Mouse (Mus musculus): ENCODE measurements around the gene Aff1.
A peak's percentile ranks its signal among the peaks of the same experiment; 100 is the strongest.

Gene Aff1

DNA sequence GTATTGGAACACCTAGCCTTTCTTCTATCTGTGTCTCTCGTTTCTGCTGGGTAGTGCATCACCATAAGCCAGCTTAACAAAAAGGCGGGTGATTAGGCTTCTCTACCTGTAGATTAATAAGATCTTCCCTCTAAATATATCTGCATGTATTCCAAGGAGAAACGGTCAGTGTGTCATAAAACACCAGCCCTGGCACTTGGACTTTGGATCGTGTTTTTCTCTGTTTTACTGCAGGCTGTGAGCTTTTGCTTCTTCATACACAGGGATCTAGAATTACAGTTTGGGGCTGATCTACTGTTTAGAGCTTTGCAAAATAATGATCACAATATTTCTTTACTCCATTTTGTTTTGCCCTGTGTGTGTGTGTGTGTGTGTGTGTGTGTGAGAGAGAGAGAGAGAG is 84.7 kb downstream of the Aff1 start:
- DNase-seq = no peak

DNA sequence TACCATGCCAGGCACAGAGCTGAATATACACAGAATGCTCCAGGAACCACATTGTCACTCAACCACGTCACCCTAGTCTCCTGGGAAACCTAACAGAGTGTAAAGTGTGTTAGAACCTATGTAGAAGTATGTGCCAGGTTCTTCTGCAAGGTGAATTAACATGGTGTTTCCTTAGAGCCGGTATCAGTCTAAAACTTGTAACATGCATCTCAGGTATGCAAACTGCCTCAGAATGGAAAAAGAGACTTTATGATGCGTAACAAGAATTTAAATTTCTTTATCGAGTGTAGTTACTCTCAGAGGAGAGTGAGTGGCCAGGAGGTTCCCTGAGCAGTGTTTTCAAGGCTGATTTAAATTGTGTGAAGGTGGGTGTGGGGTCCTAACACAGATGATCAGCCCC is 85.3 kb downstream of the Aff1 start:
- DNase-seq = no peak

DNA sequence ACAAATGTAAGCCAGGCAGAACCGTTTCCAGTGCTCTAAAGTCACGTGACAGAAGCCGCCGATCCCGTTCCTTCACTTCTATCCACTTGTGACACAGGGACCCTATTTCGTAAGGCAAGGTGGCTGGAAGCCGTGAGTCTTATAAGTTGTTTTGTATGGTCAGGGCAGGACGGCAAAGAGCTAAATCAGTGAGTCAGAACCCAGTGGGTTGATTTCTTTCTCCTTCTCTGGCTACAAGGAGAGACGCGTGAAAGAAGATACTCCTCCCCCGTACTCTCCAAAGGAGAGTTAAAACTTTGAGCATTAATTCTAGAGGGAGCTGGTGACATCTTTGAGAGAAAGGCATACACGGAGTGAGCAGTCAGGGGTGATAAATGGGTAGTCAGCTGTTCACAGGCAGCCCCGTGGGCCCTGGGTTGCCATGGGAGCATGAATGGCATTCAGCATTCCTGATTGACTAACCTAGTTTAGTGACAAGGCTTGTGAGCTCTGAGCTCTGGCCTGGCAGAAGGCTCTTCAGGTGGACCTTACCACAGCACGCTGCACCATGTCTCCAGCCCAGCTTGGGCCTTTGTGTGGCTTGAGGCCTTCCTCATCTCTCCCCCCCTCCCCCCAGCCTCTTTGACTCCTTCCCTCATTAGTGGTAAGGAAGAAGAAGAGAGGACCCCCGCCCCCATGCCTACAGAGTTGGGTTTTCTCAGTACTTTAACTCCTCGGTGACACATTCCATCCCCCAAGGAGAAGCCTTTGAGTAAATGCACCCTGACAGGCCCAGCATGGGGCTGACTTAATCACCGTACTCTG is 86.3 kb downstream of the Aff1 start:
- peak; percentile 94 for DNase-seq

DNA sequence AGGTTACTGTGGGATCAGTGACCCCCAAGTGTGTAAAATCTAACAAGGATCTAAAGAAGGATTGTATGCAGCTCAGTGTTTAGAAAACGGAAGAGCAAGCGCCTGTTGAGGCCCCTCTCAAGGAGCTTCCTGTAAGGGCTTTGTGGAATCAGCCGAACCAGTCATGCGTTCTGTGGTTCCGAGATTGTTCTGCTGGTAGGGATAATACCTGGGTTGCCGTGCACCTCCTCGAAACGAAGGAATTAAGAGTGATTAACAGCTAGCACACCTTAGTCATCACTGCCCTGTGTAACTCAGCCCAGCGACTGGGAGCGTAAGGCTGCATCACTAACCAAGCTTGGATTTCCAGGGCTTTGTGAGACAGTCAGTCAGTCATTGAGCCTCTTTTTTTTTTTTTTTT is 87.7 kb downstream of the Aff1 start:
- DNase-seq = no peak

DNA sequence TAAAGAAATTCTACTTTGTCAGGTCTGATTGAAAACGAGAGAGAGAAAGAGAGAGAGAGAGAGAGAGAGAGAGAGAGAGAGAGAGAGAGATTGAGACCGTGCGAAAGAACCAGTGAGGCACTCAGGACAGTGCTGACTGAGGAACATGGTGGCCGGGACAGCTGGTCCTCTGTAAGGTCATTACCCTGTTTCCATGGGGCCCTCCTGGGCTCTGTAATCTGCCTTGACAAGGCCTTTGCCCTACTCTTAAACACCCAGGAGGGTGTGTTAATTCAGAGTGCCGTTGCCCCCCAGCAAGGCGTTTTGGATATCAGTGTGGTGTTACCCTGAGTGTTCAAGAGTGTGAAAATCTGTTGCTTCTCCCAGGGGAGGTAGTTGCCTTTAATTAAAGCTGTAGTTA is 88.1 kb downstream of the Aff1 start:
- no peak for DNase-seq

DNA sequence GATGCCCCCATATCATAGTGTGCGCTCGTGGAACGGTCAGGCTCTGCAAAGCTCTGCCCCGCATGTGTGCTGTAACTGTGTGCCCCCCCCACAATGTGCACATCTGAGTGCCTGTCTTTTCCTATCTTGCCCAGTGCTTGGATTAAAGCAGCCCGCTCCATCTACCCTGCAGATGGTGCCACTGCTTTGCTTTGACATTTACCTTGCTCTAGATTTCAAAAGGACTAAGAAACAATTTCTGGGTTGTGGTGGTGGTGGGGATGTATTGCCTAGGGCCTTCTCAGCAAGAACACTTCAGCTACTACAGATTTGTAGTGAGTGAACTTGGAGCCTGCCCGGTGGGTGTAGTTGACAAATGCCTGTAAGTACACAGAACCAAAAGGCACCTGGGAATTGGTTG is 88.7 kb downstream of the Aff1 start:
- DNase-seq = no peak

DNA sequence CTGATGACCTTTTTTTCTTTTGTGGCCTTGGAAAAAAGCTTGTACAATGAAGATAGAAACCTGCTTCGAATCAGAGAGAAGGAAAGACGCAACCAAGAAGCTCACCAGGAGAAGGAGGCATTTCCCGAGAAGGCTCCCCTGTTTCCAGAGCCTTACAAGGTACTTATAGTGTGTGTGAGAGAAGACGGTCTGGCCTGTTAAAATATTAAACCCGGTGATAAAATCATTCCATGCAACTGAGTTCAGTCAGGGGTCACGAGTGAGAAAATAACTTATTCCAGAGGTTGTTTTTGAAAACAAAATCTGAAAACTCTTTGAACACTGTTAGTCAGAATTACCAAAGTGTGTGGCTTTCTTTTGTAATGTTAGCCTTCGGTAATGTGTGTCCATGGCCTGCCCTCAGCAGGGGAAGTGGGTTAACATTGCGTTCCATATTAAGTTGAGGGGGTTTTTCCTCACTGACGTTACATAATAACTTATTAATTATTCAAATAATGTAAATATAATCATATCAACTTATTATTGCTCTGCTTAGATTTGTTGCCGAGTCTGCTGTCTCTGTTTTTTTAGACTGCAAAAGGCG is 91.0 kb downstream of the Aff1 start:
- no peak for DNase-seq

DNA sequence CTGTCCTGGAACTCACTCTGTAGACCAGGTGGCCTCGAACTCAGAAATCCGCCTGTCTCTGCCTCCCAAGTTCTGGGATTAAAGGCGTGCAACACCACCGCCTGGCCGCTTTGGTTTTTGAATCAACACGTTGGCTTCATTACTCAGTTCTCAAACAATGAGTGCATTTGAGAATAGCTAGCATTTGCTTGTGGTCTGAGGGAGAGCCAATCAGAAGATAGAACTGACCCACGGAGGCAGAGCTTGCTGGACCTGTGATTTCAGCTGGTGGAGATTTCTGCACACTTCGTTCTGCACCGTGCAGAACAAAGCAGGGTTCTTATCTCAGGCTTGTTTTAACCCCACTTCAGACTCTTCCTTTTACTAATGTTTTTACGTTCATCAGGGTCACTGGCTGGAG is 93.9 kb downstream of the Aff1 start:
- DNase-seq = no peak

DNA sequence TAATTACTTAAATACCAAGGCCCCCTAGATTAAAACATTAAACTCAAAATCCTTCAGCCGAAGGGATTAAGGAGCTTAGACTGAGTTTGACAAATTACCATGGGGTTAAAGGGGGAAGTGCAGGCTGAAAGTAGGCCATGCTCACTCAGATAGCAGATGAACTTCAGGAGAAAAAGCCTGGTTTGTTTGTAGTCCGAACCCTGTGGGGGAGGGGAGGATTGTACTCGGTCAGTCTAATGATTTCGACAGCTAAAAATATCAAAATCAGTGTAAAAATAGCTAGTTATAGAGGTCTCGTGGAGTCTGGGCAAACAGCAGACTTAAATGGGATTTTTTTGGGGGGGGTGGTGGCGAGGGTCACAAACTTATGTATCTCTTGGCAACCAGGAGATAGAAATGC is 96.3 kb downstream of the Aff1 start:
- DNase-seq = peak; percentile 93

DNA sequence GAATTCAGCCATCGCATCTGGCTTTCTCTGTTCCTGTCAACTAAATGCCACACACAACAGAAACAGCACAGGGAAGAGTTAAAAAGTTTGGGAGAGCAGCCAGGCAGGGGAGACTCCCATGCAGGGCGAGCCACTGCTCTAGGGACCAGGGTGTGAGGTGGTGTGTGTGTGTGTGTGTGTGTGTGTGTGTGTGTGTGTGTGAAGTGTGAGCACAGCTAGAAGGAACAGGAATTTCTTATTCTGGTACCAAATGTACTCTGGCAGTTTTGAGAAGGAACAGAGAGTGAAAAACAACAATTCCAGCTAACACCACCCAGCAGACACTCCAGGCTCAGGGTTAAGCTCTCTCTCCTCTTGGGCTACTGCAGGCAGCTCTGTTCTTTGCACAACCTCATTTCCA is 96.8 kb downstream of the Aff1 start:
- peak; percentile 98 for DNase-seq

DNA sequence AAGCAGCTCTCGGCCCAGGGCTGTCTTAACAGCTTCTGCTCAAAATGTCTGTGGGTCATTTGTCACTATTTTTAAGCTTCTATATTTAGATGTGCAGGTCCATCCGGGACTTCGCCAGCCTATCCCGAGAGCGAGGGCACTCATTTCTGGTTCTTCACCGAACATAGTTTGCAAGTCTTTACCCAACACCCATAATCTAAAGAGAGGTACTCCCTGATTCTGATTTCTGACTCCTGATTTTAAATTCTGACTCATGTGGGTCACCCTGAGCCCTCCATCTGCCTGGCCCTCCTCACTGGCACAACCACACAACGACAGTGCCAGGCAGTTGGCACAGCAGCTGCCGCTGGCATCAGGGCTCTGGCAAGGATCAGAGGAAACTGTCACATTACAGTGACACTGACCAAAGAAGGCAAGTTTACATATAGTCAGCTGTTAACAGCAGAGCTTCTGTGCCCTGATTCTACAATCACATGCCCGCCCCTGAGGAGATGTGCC is 97.5 kb downstream of the Aff1 start:
- DNase-seq = peak; percentile 98

DNA sequence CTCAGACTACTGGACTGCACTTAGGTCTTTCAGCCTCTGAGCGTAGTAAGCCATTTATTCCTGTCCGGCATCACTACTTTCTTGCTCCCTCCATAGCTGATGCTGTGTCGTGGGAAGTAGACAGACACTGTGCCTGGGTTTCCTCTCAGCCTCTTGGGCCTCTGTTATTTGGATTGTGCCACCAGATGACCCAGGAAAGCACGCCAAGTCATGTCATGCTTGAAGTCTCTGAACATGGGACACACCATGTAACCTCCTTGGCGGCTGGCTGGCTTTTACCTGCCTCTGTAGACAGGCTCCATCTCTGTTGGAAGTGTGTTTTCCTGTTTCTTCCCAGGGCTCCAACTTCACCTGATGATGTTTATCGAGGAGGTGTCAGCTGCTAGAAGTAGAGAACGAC is 99.6 kb downstream of the Aff1 start:
- DNase-seq = no peak

DNA sequence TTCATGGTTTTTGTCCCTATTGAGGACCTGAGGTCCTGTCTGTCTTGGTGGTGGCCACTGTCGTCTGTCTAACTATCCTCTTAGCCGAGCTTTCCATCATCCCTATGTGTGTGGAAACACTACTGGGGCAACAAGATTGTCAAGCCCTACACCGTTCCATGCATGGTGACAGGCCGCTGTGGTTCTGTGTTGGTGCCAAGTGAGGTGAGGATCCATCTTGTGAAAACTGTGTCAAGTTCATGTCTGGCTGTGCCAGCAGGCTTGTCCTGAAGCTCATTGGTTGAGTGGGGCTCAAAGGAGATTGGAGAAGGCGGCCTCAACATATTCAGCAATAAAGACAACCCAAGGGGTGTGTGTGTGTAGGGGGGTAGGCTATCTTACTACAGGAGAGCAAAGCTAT is 102.9 kb downstream of the Aff1 start:
- DNase-seq = peak; percentile 77

DNA sequence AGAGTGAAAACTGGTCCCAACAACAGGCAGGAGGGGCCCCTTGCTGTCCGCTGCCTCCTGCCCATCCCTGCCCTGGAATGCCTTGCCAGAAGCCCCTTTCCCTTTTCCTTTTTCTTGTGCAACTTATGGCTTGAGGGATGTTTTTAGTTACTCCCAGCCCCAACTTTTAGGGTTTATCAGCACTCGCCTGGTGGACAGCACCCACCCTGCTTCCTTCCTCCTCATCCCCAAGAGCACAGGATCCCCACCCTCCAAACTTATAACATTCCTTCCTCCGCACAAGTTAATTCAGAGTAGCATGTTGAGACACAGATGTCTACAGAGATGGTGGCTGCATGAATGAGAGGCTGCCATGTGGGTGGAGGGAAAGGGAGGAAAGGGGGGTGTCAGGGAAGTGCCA is 103.9 kb downstream of the Aff1 start:
- peak; percentile 60 for DNase-seq

DNA sequence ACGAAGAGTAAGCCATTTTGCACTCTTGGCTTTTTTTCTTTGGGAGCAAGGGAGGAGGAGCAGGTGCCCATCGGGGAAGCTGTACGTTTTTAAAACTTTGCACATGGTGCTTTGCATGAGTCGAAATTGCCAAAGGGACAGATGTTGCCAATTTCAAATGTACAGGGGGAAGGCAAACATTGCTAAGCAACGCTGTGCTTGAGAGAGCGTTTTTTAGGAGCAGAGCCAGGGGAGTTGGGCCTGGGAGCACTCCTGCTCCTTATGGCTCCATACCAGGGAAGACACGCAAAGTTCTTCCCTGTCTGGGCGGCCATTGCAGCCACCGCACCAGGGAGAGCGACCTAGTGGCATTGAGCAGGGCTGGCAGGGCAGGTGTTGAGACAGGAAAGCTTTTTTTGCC is 105.6 kb downstream of the Aff1 start:
- DNase-seq = no peak

DNA sequence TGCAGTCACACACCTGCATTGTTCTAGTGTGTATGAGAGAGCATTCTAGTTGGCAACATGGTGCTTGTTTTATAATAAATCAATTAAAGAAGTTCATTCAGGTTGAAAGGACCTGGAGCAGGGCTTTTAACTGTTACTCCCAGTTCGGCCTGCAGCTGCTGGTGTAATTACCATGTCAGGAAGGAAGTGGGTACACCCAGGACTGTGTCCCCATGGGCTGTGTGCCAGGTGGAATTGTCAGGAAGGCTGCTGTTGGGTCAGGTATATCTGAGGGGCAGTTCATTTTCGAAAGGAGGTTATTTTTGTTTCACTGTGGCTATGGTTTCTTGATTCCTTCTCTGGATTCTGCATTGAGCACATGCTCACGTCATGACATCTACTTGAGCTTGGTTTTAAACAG is 107.3 kb downstream of the Aff1 start:
- peak; percentile 95 for DNase-seq

DNA sequence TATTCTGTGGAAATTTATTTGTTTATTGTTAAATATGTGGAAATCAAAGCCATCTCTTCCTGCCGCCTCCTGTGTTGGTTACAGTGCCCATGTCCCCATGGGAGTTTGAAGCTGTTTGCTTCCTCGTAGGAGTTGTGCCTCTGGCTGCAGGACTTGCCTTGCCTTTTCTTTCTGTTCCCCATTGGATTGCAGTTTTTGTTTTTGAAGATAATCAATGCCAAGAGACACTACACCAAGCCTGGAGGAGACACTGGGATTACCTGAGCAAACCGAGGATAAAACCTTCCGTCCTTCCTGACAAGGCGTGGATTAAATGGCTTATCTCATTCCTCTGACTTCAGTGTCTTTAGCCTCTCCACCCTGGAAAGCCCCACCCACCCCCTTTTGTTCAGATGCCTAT is 107.8 kb downstream of the Aff1 start:
- peak; percentile 78 for DNase-seq

DNA sequence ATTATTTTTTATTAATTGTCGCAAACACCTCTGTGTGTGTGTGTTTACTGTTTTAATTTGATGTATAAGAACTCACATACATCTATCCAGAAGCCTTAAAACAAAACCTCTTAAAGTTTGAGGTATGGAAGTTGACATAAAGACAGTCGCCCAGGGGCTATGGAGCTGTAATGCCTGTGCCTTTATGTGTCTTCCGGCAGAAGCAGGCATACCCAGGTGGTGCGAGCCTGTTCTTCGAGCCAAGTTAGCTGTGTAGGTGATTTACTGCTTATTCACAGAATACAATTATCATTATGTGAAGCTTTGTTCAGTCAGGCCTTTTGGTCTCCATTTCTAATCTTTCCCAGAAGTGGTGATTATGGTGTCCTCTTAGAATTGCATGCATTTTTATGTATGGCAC is 111.2 kb downstream of the Aff1 start:
- DNase-seq = peak; percentile 67

DNA sequence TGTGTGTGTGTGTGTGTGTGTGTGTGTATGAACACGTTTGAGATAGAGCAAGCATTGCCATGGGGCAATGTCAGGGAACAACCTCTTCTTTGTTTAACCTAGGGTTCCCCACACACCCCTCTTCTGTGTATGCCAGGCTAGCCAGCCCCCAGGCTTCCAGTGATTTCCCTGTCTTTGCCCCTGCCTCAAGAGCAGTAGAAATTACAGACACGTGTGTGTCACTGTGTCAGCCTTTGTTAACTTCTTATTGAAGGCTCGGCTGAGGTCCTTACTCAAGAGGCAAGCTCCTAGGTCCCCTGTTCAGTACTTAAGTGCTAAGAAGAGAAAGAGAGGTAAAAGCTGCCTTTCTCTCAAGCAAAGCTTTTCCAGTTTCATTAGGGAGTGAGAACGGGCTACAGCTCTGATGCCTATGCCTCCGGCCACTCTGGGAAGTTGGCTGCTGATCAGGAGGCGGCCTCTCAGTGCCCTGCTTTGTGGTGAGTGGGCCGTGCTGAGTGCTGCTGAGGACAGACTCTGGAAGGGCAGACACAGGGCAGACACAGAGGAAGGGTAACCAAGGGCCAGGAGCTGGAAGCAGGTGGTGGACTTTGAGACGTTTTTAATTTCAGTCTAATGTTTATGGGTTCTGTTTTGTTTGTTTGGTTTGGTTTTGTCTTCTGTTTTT is 111.9 kb downstream of the Aff1 start:
- DNase-seq = peak; percentile 97

DNA sequence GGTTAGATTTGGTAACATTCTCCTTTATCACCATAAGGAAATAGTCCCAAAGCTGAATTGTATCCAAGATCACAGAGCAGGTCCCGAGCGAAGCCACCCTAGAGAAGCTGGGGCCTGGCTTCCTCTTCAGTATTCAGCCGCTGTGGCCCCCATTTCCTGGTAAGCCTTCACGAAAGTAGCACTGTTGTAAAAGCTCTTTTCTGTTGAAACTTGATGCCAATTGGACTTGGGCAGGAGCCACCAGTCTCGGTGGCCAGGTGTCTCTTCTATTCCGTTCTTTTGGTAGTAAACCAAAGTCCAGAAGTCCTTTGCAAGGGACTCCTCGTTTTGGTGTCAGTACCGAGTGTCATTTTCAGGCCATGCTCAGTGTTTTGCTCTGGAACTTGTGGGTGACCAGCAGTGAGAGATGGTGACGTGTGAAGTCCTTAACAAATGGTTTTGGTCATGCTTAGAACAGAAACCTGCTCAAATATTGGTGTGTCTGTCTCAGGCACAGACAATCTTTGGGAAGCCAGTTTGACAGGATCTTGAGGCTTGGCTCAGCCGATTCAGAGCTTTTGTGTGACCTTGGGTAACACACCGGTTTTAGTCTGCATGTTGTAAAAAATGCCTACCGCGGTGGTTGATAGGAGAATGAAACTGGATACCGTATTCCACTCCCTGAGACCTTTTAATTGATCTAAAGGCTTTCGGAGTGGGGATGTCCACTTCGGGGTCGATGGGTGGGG is 114.8 kb downstream of the Aff1 start:
- DNase-seq = peak; percentile 83

DNA sequence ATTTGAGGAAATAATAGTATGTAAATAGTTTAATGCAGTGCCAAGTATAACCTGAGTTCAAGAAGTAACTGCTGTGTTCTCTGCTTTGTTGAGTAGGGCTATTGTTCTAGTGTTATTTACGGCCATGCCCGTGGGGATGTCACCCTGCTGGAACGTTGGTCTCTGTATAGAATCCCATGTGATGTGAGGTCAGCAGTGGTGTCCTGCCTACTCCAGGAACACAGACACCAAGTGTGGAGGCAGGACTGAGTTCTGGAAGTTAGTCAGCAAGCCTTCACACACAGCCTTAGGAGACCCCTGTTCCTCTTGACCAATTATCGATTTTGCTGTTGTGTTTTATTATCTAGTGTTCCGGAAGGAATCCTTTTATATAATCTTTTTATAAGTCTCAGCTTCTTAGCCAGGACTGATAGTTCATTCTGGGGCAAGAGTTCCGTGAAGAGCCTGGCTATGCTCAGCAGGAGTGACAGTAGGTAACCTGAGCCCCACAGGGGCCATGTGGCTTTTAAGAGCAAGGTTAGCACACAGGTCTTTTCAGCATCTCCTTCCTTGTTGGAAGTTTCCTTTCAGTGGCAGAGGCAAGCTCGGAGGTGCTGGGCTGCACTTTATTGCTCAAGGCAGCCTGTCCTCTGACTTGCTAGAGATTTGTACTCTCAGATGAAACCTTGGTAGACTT is 115.6 kb downstream of the Aff1 start:
- DNase-seq = peak; percentile 91

DNA sequence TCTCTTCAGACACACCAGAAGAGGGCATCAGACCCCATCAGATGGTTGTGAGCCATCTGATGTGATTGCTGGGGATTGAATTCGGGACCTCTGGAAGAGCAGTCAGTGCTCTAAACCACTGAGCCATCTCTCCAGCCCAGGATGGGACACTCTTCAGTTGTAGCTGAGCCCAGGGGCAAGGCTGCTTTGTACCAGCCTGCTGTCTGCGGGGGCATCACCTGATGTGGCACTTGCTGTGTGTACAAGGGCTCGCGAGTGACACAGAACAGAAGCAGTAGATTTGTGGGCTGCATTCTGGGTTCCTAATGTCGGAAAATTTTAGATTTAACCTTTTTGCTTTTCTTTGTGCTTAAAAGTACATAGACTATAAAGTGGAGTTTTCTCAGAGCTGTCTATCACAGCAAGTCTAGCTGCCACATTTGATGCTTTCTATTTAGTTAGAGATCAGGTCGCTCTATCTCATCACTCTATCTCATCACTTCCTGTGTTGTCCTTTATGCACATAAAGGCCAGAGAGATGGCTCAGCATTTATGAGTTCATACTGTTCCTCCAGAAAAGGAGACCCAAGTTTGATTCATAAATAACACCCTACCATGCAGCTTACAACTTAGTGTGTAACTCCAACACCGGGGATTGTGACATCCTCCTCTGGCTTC is 117.6 kb downstream of the Aff1 start:
- DNase-seq = peak; percentile 68

All from heart, adult 11 months (tissue).